Mouse (Mus musculus) CH12.LX (cell line): ENCODE results near the gene Endog. TPM values are rescaled to one million over a fixed set of nuclear protein-coding genes. Genes with fewer than 3 reads are reported as not detected.

Experiments
- DNase-seq: peaks from one replicate; pipeline ENCODE4 v3.0.0-alpha.2; 2013; ENCODE audit errors: extremely low read depth
- H3K27ac ChIP-seq: 2 replicates; pipeline ENCODE4 v1.5.1; 2012; ENCODE audit warnings: low read depth, mild to moderate bottlenecking, control low read depth, moderate library complexity; ENCODE audit not compliant: insufficient read depth
- H3K27me3 ChIP-seq: replicated peaks from 2 replicates; pipeline ENCODE3; 2012; ENCODE audit warnings: inconsistent platforms
- H3K36me3 ChIP-seq, 2 experiments: replicated peaks in 1 of 2; 2 replicates each; pipeline versions ENCODE3 to v1.6.1; 2012; ENCODE audit warnings: inconsistent platforms in 1 of 2, low read length in 1 of 2, mild to moderate bottlenecking in 1 of 2, mixed read lengths in 1 of 2, moderate library complexity in 1 of 2; ENCODE audit not compliant: control insufficient read depth in 1 of 2, insufficient read depth in 1 of 2
- H3K4me1 ChIP-seq, 2 experiments: 2 replicates each; pipeline ENCODE4 v1.6.1; 2012; ENCODE audit warnings: inconsistent platforms in 1 of 2, moderate library complexity in 1 of 2; ENCODE audit not compliant: insufficient read depth in 2 of 2, control insufficient read depth in 1 of 2
- H3K4me2 ChIP-seq: 2 replicates; pipeline ENCODE4 v1.6.1; 2012; ENCODE audit warnings: low read depth, mild to moderate bottlenecking, control low read depth; ENCODE audit not compliant: poor library complexity, insufficient read depth, severe bottlenecking
- H3K4me3 ChIP-seq, 3 experiments: fragments of 150-350 bp in 1 of 3; sonication (generic) in 1 of 3; replicated peaks in 1 of 3; 2 replicates each; pipeline versions ENCODE3 to v1.5.1; 2011 to 2012; ENCODE audit warnings: low read depth in 2 of 3, low read length in 2 of 3, mild to moderate bottlenecking in 2 of 3, moderate library complexity in 2 of 3, control low read depth in 1 of 3, improper control_type of control experiment in 1 of 3, inconsistent platforms in 1 of 3, mixed read lengths in 1 of 3; ENCODE audit not compliant: poor library complexity in 1 of 3
- H3K79me2 ChIP-seq: replicated peaks from 2 replicates; pipeline ENCODE4 v1.6.1; 2012; ENCODE audit warnings: mild to moderate bottlenecking, moderate library complexity; ENCODE audit not compliant: control insufficient read depth, poor library complexity, insufficient read depth, severe bottlenecking; ENCODE audit errors: extremely low read depth
- H3K9ac ChIP-seq: 2 replicates; pipeline ENCODE4 v1.6.1; 2012; ENCODE audit warnings: low read depth, mild to moderate bottlenecking, control low read depth, moderate library complexity; ENCODE audit not compliant: insufficient read depth
- H3K9me3 ChIP-seq: replicated peaks from 2 replicates; pipeline ENCODE3; 2012; ENCODE audit warnings: low read length, inconsistent platforms, mixed read lengths
- BHLHE40 ChIP-seq: IDR thresholded peaks from 2 replicates; pipeline ENCODE4 v1.6.1; 2011; ENCODE audit warnings: mild to moderate bottlenecking, low read depth, low read length, improper control_type of control experiment
- CHD1 ChIP-seq: IDR thresholded peaks from 2 replicates; pipeline ENCODE4 v1.6.1; 2012; ENCODE audit warnings: low read depth, low read length, improper control_type of control experiment, inconsistent platforms
- CHD2 ChIP-seq: IDR thresholded peaks from 2 replicates; pipeline ENCODE4 v1.6.1; 2011; ENCODE audit warnings: low read length, improper control_type of control experiment
- CTCF ChIP-seq, 2 experiments: IDR thresholded peaks in 1 of 2; conservative IDR thresholded peaks in 1 of 2; 2 replicates each; pipeline ENCODE4 v1.5.1; 2011 to 2012; ENCODE audit warnings: low read depth in 2 of 2, low read length in 2 of 2, improper control_type of control experiment in 1 of 2, inconsistent platforms in 1 of 2, mild to moderate bottlenecking in 1 of 2, moderate library complexity in 1 of 2
- ELF1 ChIP-seq: IDR thresholded peaks from 2 replicates; pipeline ENCODE4 v1.6.1; 2014; ENCODE audit warnings: low read depth, mild to moderate bottlenecking, inconsistent platforms, low read length, improper control_type of control experiment
- GABPA ChIP-seq: IDR thresholded peaks from 2 replicates; pipeline ENCODE4 v1.6.1; 2012; ENCODE audit warnings: low read depth, low read length, improper control_type of control experiment, inconsistent platforms; ENCODE audit not compliant: insufficient replicate concordance
- HCFC1 ChIP-seq: IDR thresholded peaks from 2 replicates; pipeline ENCODE4 v1.6.1; 2012; ENCODE audit warnings: low read depth, mild to moderate bottlenecking, inconsistent platforms, low read length, improper control_type of control experiment
- IRF4 ChIP-seq: IDR thresholded peaks from 2 replicates; pipeline ENCODE4 v1.6.1; 2014; ENCODE audit warnings: low read depth, mild to moderate bottlenecking, inconsistent platforms, low read length, improper control_type of control experiment
- JUN ChIP-seq: IDR thresholded peaks from 2 replicates; pipeline ENCODE4 v1.6.1; 2011; ENCODE audit warnings: low read depth, mild to moderate bottlenecking, low read length, improper control_type of control experiment, moderate library complexity; ENCODE audit not compliant: insufficient read depth
- KAT2A ChIP-seq: IDR thresholded peaks from 2 replicates; pipeline ENCODE4 v1.6.1; 2012; ENCODE audit warnings: low read length, improper control_type of control experiment, inconsistent platforms; ENCODE audit not compliant: insufficient replicate concordance
- MAZ ChIP-seq: IDR thresholded peaks from 2 replicates; pipeline ENCODE4 v1.6.1; 2012; ENCODE audit warnings: low read depth, mild to moderate bottlenecking, inconsistent platforms, low read length, improper control_type of control experiment, moderate library complexity
- MYC ChIP-seq: IDR thresholded peaks from 2 replicates; pipeline ENCODE4 v1.6.1; 2011; ENCODE audit warnings: low read depth, mild to moderate bottlenecking, improper control_type of control experiment, low read length
- NRF1 ChIP-seq: IDR thresholded peaks from 2 replicates; pipeline ENCODE4 v1.6.1; 2014; ENCODE audit warnings: low read depth, mild to moderate bottlenecking, inconsistent platforms, low read length, improper control_type of control experiment, moderate library complexity
- PAX5 ChIP-seq: IDR thresholded peaks from 2 replicates; pipeline ENCODE4 v1.6.1; 2012; ENCODE audit warnings: low read length, inconsistent platforms, mixed read lengths
- RAD21 ChIP-seq: IDR thresholded peaks from 2 replicates; pipeline ENCODE4 v1.6.1; 2011; ENCODE audit warnings: low read depth, mild to moderate bottlenecking, low read length, improper control_type of control experiment, moderate library complexity
- RCOR1 ChIP-seq: conservative IDR thresholded peaks from 2 replicates; pipeline ENCODE4 v1.6.1; 2012; ENCODE audit warnings: low read depth, mild to moderate bottlenecking, inconsistent platforms, low read length, improper control_type of control experiment
- SMC3 ChIP-seq: IDR thresholded peaks from 2 replicates; pipeline ENCODE4 v1.6.1; 2011; ENCODE audit warnings: low read depth, low read length, improper control_type of control experiment
- TBP ChIP-seq: conservative IDR thresholded peaks from 2 replicates; pipeline ENCODE4 v1.6.1; 2011; ENCODE audit warnings: low read depth, low read length, improper control_type of control experiment
- TCF12 ChIP-seq: IDR thresholded peaks from 2 replicates; pipeline ENCODE4 v1.6.1; 2014; ENCODE audit warnings: low read depth, mild to moderate bottlenecking, inconsistent platforms, low read length, improper control_type of control experiment
- UBTF ChIP-seq: IDR thresholded peaks from 2 replicates; pipeline ENCODE4 v1.6.1; 2012; ENCODE audit warnings: low read depth, mild to moderate bottlenecking, inconsistent platforms, low read length, improper control_type of control experiment, moderate library complexity
- USF1 ChIP-seq: IDR thresholded peaks from 2 replicates; pipeline ENCODE4 v1.6.1; 2014; ENCODE audit warnings: low read depth, mild to moderate bottlenecking, inconsistent platforms, low read length, improper control_type of control experiment
- USF2 ChIP-seq: conservative IDR thresholded peaks from 2 replicates; pipeline ENCODE4 v1.6.1; 2011; ENCODE audit warnings: low read depth, low read length, improper control_type of control experiment
- ZMIZ1 ChIP-seq: IDR thresholded peaks from 2 replicates; pipeline ENCODE4 v1.6.1; 2012; ENCODE audit warnings: low read depth, mild to moderate bottlenecking, inconsistent platforms, low read length, improper control_type of control experiment
- ZNF384 ChIP-seq: IDR thresholded peaks from 2 replicates; pipeline ENCODE4 v1.6.1; 2012; ENCODE audit warnings: low read depth, low read length, improper control_type of control experiment, inconsistent platforms
- dilution Hi-C: fragments of 300-500 bp; cut with MboI; formaldehyde crosslinking; loops from 2 replicates; pipeline ENCODE4 v1.14.3; 2020; ENCODE audit warnings: low sequenced_read_pairs; ENCODE audit not compliant: extremely low pct_unique_long_range_greater_than_20kb, extremely low pct_ligation_motif_present
- in situ Hi-C: fragments of 300-500 bp; cut with MboI; formaldehyde crosslinking; loops from 3 replicates; pipeline ENCODE4 v1.14.3; 2019; ENCODE audit warnings: low sequenced_read_pairs, low pct_ligation_motif_present, low pct_unique_long_range_greater_than_20kb, mixed read lengths
- polyA plus RNA-seq: library from polyadenylated mRNA; unstranded; fragments of >175 nt; gene quantifications from 2 replicates; pipeline ENCODE4 v1.2.1, GENCODE M21; 2012; ENCODE audit warnings: low read depth; ENCODE audit not compliant: insufficient read length
- total RNA-seq, 2 experiments: library from RNA; depleted of rRNA; stranded (reverse); fragments of 300-350 nt in 1 of 2; fragments of >200 nt in 1 of 2; gene quantifications; 2 replicates each; pipeline ENCODE4 v1.2.3; 2012 to 2014

The Endog gene
- total and polyA plus RNA-seq, 3 experiments: 9.2 TPM; not detected in 2

- no peak for TF ChIP-seq HCFC1
- TF ChIP-seq MAZ: no peak
- no peak for TF ChIP-seq TCF12
- no peak for TF ChIP-seq MYC
- TF ChIP-seq CHD2: no peak
- TF ChIP-seq RAD21: no peak
- TF ChIP-seq ZMIZ1: no peak
- Histone ChIP-seq H3K4me2 (no peak overlapping the region), H3K4me3 (no peak overlapping the region), H3K27me3 (no peaks in the 10 kb centered on the region), H3K79me2 (no peaks in the 10 kb centered on the region), H3K4me1 (peaks cover 7 to 9% of the 10 kb centered on the region in 2 experiments), H3K27ac (no peak overlapping the region), H3K9me3 (peaks cover 32% of the 10 kb centered on the region), H3K36me3 (peaks cover 53 to 67% of the 10 kb centered on the region in 2 experiments), H3K9ac (no peak overlapping the region)
- in situ Hi-C loops (loop anchor here (5.0 kb wide), 1 partner anchor 51 kb away; the partner anchor contains the start of gene Zer1), dilution Hi-C loops (no loop called here)
- no peak for DNase-seq
Observed at GRCm38 (mm10) chr2:30173541-30174240, 2.4 kb downstream of the Endog start.

GRCm38 (mm10) chr2:30175897-30176296 lies 4.6 kb downstream of the Endog start:
- no peak overlapping the region for H3K27ac ChIP-seq
- dilution Hi-C loops (no loop called here), in situ Hi-C loops (no loop called here)
- H3K9ac ChIP-seq: no peak overlapping the region
- no peak overlapping the region for H3K4me3 ChIP-seq
- peaks cover 7 to 9% of the 10 kb centered on the region in 2 experiments for H3K4me1 ChIP-seq
- no peaks in the 10 kb centered on the region for H3K27me3 ChIP-seq
- H3K9me3 ChIP-seq: peaks cover 32% of the 10 kb centered on the region
- no peaks in the 10 kb centered on the region for H3K79me2 ChIP-seq
- no peak for DNase-seq
- peak; percentile 27; the same call in 1 of the 2 replicates for TF ChIP-seq SMC3
- peak in 1 of 2 experiments; percentile 32; a peak in 2 of 4 replicates for TF ChIP-seq CTCF (conservative IDR thresholded peaks at IDR 0.05 in 1 of 2, IDR thresholded peaks at IDR 0.05 in 1 of 2; ENCODE audit: low read depth in 2 of 2, low read length in 2 of 2)
- peak; percentile 10 for TF ChIP-seq RAD21
- TF ChIP-seq CHD1: no peak
- H3K4me2 ChIP-seq: no peak overlapping the region
- H3K36me3 ChIP-seq: peaks cover 53 to 65% of the 10 kb centered on the region in 2 experiments

GRCm38 (mm10) chr2:30176561-30176960 lies 5.3 kb downstream of the Endog start:
- in situ Hi-C loops (no loop called here), dilution Hi-C loops (no loop called here)
- H3K4me3 ChIP-seq: no peak overlapping the region
- no peak overlapping the region for H3K4me2 ChIP-seq
- no peaks in the 10 kb centered on the region for H3K79me2 ChIP-seq
- no peak overlapping the region for H3K27ac ChIP-seq
- no peak overlapping the region for H3K9ac ChIP-seq
- peaks cover 50 to 58% of the 10 kb centered on the region in 2 experiments for H3K36me3 ChIP-seq
- peaks cover 7 to 9% of the 10 kb centered on the region in 2 experiments for H3K4me1 ChIP-seq
- H3K27me3 ChIP-seq: no peaks in the 10 kb centered on the region
- peaks cover 28% of the 10 kb centered on the region for H3K9me3 ChIP-seq
- no peak for DNase-seq
- TF ChIP-seq NRF1 (no peak), BHLHE40 (no peak), USF2 (no peak), JUN (no peak), ZMIZ1 (no peak), GABPA (no peak), ZNF384 (no peak), IRF4 (no peak), USF1 (no peak), RAD21 (no peak), PAX5 (no peak), RCOR1 (no peak), UBTF (no peak), ELF1 (no peak), TBP (no peak), CHD2 (no peak), MYC (no peak), KAT2A (no peak)
